Mouse (Mus musculus) CH12.LX (cell line): Measurements from ENCODE around the gene Pbx1. TPM values are rescaled to one million over a fixed set of nuclear protein-coding genes. Genes with fewer than 3 reads are reported as not detected.

Experiments
- DNase-seq: peaks from one replicate; pipeline ENCODE4 v3.0.0-alpha.2; 2013; ENCODE audit errors: extremely low read depth
- H3K27ac ChIP-seq: 2 replicates; pipeline ENCODE4 v1.5.1; 2012; ENCODE audit warnings: low read depth, mild to moderate bottlenecking, control low read depth, moderate library complexity; ENCODE audit not compliant: insufficient read depth
- H3K27me3 ChIP-seq: replicated peaks from 2 replicates; pipeline ENCODE3; 2012; ENCODE audit warnings: inconsistent platforms
- H3K36me3 ChIP-seq, 2 experiments: replicated peaks in 1 of 2; 2 replicates each; pipeline versions ENCODE3 to v1.6.1; 2012; ENCODE audit warnings: inconsistent platforms in 1 of 2, low read length in 1 of 2, mild to moderate bottlenecking in 1 of 2, mixed read lengths in 1 of 2, moderate library complexity in 1 of 2; ENCODE audit not compliant: control insufficient read depth in 1 of 2, insufficient read depth in 1 of 2
- H3K4me1 ChIP-seq, 2 experiments: 2 replicates each; pipeline ENCODE4 v1.6.1; 2012; ENCODE audit warnings: inconsistent platforms in 1 of 2, moderate library complexity in 1 of 2; ENCODE audit not compliant: insufficient read depth in 2 of 2, control insufficient read depth in 1 of 2
- H3K4me2 ChIP-seq: 2 replicates; pipeline ENCODE4 v1.6.1; 2012; ENCODE audit warnings: low read depth, mild to moderate bottlenecking, control low read depth; ENCODE audit not compliant: poor library complexity, insufficient read depth, severe bottlenecking
- H3K4me3 ChIP-seq, 3 experiments: fragments of 150-350 bp in 1 of 3; sonication (generic) in 1 of 3; replicated peaks in 1 of 3; 2 replicates each; pipeline versions ENCODE3 to v1.5.1; 2011 to 2012; ENCODE audit warnings: low read depth in 2 of 3, low read length in 2 of 3, mild to moderate bottlenecking in 2 of 3, moderate library complexity in 2 of 3, control low read depth in 1 of 3, improper control_type of control experiment in 1 of 3, inconsistent platforms in 1 of 3, mixed read lengths in 1 of 3; ENCODE audit not compliant: poor library complexity in 1 of 3
- H3K79me2 ChIP-seq: replicated peaks from 2 replicates; pipeline ENCODE4 v1.6.1; 2012; ENCODE audit warnings: mild to moderate bottlenecking, moderate library complexity; ENCODE audit not compliant: control insufficient read depth, poor library complexity, insufficient read depth, severe bottlenecking; ENCODE audit errors: extremely low read depth
- H3K9ac ChIP-seq: 2 replicates; pipeline ENCODE4 v1.6.1; 2012; ENCODE audit warnings: low read depth, mild to moderate bottlenecking, control low read depth, moderate library complexity; ENCODE audit not compliant: insufficient read depth
- H3K9me3 ChIP-seq: replicated peaks from 2 replicates; pipeline ENCODE3; 2012; ENCODE audit warnings: low read length, inconsistent platforms, mixed read lengths
- CHD1 ChIP-seq: IDR thresholded peaks from 2 replicates; pipeline ENCODE4 v1.6.1; 2012; ENCODE audit warnings: low read depth, low read length, improper control_type of control experiment, inconsistent platforms
- CHD2 ChIP-seq: IDR thresholded peaks from 2 replicates; pipeline ENCODE4 v1.6.1; 2011; ENCODE audit warnings: low read length, improper control_type of control experiment
- CTCF ChIP-seq, 2 experiments: IDR thresholded peaks in 1 of 2; conservative IDR thresholded peaks in 1 of 2; 2 replicates each; pipeline ENCODE4 v1.5.1; 2011 to 2012; ENCODE audit warnings: low read depth in 2 of 2, low read length in 2 of 2, improper control_type of control experiment in 1 of 2, inconsistent platforms in 1 of 2, mild to moderate bottlenecking in 1 of 2, moderate library complexity in 1 of 2
- E2F4 ChIP-seq: IDR thresholded peaks from 2 replicates; pipeline ENCODE4 v1.6.1; 2011; ENCODE audit warnings: low read depth, low read length, improper control_type of control experiment; ENCODE audit not compliant: insufficient replicate concordance
- EP300 ChIP-seq: IDR thresholded peaks from 2 replicates; pipeline ENCODE4 v1.6.1; 2011; ENCODE audit warnings: low read length, improper control_type of control experiment
- ETS1 ChIP-seq: conservative IDR thresholded peaks from 2 replicates; pipeline ENCODE4 v1.6.1; 2012; ENCODE audit warnings: low read depth, mild to moderate bottlenecking, inconsistent platforms, low read length, improper control_type of control experiment, moderate library complexity
- JUN ChIP-seq: IDR thresholded peaks from 2 replicates; pipeline ENCODE4 v1.6.1; 2011; ENCODE audit warnings: low read depth, mild to moderate bottlenecking, low read length, improper control_type of control experiment, moderate library complexity; ENCODE audit not compliant: insufficient read depth
- MAFK ChIP-seq: IDR thresholded peaks from 2 replicates; pipeline ENCODE4 v1.6.1; 2011; ENCODE audit warnings: low read length, improper control_type of control experiment; ENCODE audit not compliant: insufficient replicate concordance
- MAX ChIP-seq: IDR thresholded peaks from 2 replicates; pipeline ENCODE4 v1.6.1; 2011; ENCODE audit warnings: low read length, improper control_type of control experiment
- MAZ ChIP-seq: IDR thresholded peaks from 2 replicates; pipeline ENCODE4 v1.6.1; 2012; ENCODE audit warnings: low read depth, mild to moderate bottlenecking, inconsistent platforms, low read length, improper control_type of control experiment, moderate library complexity
- MXI1 ChIP-seq: IDR thresholded peaks from 2 replicates; pipeline ENCODE4 v1.6.1; 2011; ENCODE audit warnings: mild to moderate bottlenecking, low read depth, low read length, improper control_type of control experiment
- NELFE ChIP-seq: IDR thresholded peaks from 2 replicates; pipeline ENCODE4 v1.6.1; 2011; ENCODE audit warnings: low read depth, low read length, improper control_type of control experiment
- NRF1 ChIP-seq: IDR thresholded peaks from 2 replicates; pipeline ENCODE4 v1.6.1; 2014; ENCODE audit warnings: low read depth, mild to moderate bottlenecking, inconsistent platforms, low read length, improper control_type of control experiment, moderate library complexity
- PAX5 ChIP-seq: IDR thresholded peaks from 2 replicates; pipeline ENCODE4 v1.6.1; 2012; ENCODE audit warnings: low read length, inconsistent platforms, mixed read lengths
- POLR2AphosphoS2 ChIP-seq: IDR thresholded peaks from 2 replicates; pipeline ENCODE4 v1.6.1; 2011; ENCODE audit warnings: low read depth, low read length, improper control_type of control experiment
- RAD21 ChIP-seq: IDR thresholded peaks from 2 replicates; pipeline ENCODE4 v1.6.1; 2011; ENCODE audit warnings: low read depth, mild to moderate bottlenecking, low read length, improper control_type of control experiment, moderate library complexity
- RCOR1 ChIP-seq: conservative IDR thresholded peaks from 2 replicates; pipeline ENCODE4 v1.6.1; 2012; ENCODE audit warnings: low read depth, mild to moderate bottlenecking, inconsistent platforms, low read length, improper control_type of control experiment
- SIN3A ChIP-seq: IDR thresholded peaks from 2 replicates; pipeline ENCODE4 v1.6.1; 2012; ENCODE audit warnings: low read length, improper control_type of control experiment, inconsistent platforms
- SMC3 ChIP-seq: IDR thresholded peaks from 2 replicates; pipeline ENCODE4 v1.6.1; 2011; ENCODE audit warnings: low read depth, low read length, improper control_type of control experiment
- TCF12 ChIP-seq: IDR thresholded peaks from 2 replicates; pipeline ENCODE4 v1.6.1; 2014; ENCODE audit warnings: low read depth, mild to moderate bottlenecking, inconsistent platforms, low read length, improper control_type of control experiment
- USF1 ChIP-seq: IDR thresholded peaks from 2 replicates; pipeline ENCODE4 v1.6.1; 2014; ENCODE audit warnings: low read depth, mild to moderate bottlenecking, inconsistent platforms, low read length, improper control_type of control experiment
- USF2 ChIP-seq: conservative IDR thresholded peaks from 2 replicates; pipeline ENCODE4 v1.6.1; 2011; ENCODE audit warnings: low read depth, low read length, improper control_type of control experiment
- ZC3H11A ChIP-seq: IDR thresholded peaks from 2 replicates; pipeline ENCODE4 v1.6.1; 2012; ENCODE audit warnings: low read depth, mild to moderate bottlenecking, inconsistent platforms, low read length, improper control_type of control experiment
- ZKSCAN1 ChIP-seq: IDR thresholded peaks from 2 replicates; pipeline ENCODE4 v1.6.1; 2012; ENCODE audit warnings: low read depth, inconsistent platforms, low read length, improper control_type of control experiment, borderline replicate concordance
- ZNF384 ChIP-seq: IDR thresholded peaks from 2 replicates; pipeline ENCODE4 v1.6.1; 2012; ENCODE audit warnings: low read depth, low read length, improper control_type of control experiment, inconsistent platforms
- dilution Hi-C: fragments of 300-500 bp; cut with MboI; formaldehyde crosslinking; loops from 2 replicates; pipeline ENCODE4 v1.14.3; 2020; ENCODE audit warnings: low sequenced_read_pairs; ENCODE audit not compliant: extremely low pct_unique_long_range_greater_than_20kb, extremely low pct_ligation_motif_present
- in situ Hi-C: fragments of 300-500 bp; cut with MboI; formaldehyde crosslinking; loops from 3 replicates; pipeline ENCODE4 v1.14.3; 2019; ENCODE audit warnings: low sequenced_read_pairs, low pct_ligation_motif_present, low pct_unique_long_range_greater_than_20kb, mixed read lengths
- polyA plus RNA-seq: library from polyadenylated mRNA; unstranded; fragments of >175 nt; gene quantifications from 2 replicates; pipeline ENCODE4 v1.2.1, GENCODE M21; 2012; ENCODE audit warnings: low read depth; ENCODE audit not compliant: insufficient read length
- total RNA-seq, 2 experiments: library from RNA; depleted of rRNA; stranded (reverse); fragments of 300-350 nt in 1 of 2; fragments of >200 nt in 1 of 2; gene quantifications; 2 replicates each; pipeline ENCODE4 v1.2.3; 2012 to 2014

Gene Pbx1
- total and polyA plus RNA-seq, 3 experiments: not detected

GRCm38 (mm10) chr1:168459426-168459825, 27.4 kb upstream of the Pbx1 start:
- dilution Hi-C loops: no loop called here
- no peak for DNase-seq
- H3K4me3 ChIP-seq: no peak overlapping the region
- H3K27ac ChIP-seq: no peak overlapping the region
- TF ChIP-seq RAD21: no peak
- TF ChIP-seq ETS1: no peak
- no peak for TF ChIP-seq MAFK
- TF ChIP-seq ZKSCAN1: no peak
- no peak for TF ChIP-seq TCF12
- TF ChIP-seq CHD1: no peak
- no peak for TF ChIP-seq USF2
- no peak for TF ChIP-seq RCOR1
- TF ChIP-seq MAX: no peak
- no peak for TF ChIP-seq JUN
- TF ChIP-seq MXI1: no peak
- TF ChIP-seq SMC3: no peak
- TF ChIP-seq EP300: no peak
- no peak for TF ChIP-seq SIN3A
- H3K27me3 ChIP-seq: no peaks in the 10 kb centered on the region
- in situ Hi-C loops: no loop called here
- H3K36me3 ChIP-seq: no peaks in the 10 kb centered on the region
- no peaks in the 10 kb centered on the region for H3K4me1 ChIP-seq
- no peak overlapping the region for H3K9ac ChIP-seq
- no peak overlapping the region for H3K4me2 ChIP-seq
- no peaks in the 10 kb centered on the region for H3K79me2 ChIP-seq
- peaks cover 75% of the 10 kb centered on the region for H3K9me3 ChIP-seq

DNA sequence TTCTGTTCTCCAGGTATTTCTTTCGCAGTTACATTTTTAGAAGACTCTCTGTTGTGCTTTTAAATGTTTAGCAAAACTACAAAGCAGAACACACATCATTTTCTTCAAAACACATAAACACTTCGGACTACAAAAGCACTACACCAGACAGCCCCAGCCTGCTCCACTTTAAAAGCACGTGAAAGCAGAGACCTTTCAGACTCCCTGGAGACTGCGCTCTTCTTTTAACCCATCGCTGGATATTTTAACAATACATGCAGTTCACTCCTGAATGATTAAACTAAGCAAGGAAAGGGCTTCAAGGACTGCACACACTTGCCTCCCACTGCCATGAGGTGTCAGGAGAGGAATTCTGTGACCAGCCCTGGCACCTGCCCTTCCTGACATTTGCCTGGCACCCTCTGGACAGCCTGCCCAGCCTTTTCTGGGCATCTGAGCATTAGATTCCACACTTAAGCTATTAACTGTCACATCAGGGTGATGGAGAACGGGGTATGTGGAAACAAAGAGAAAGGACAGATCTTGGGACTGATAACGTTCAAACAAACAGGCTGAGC, 25.2 kb upstream of the Pbx1 start:
- no peak for DNase-seq
- no peaks in the 10 kb centered on the region for H3K27me3 ChIP-seq
- in situ Hi-C loops: no loop called here
- no peak overlapping the region for H3K27ac ChIP-seq
- dilution Hi-C loops: no loop called here
- no peak overlapping the region for H3K4me2 ChIP-seq
- no peaks in the 10 kb centered on the region for H3K79me2 ChIP-seq
- H3K9me3 ChIP-seq: peaks cover 61% of the 10 kb centered on the region
- H3K4me3 ChIP-seq: no peak overlapping the region
- H3K9ac ChIP-seq: no peak overlapping the region
- TF ChIP-seq USF2: no peak
- TF ChIP-seq MAFK: no peak
- TF ChIP-seq MAZ: no peak
- TF ChIP-seq CHD2: no peak
- TF ChIP-seq ETS1: no peak
- no peak for TF ChIP-seq ZC3H11A
- TF ChIP-seq USF1: no peak
- no peak for TF ChIP-seq CTCF (conservative IDR thresholded peaks at IDR 0.05 in 1 of 2, IDR thresholded peaks at IDR 0.05 in 1 of 2; ENCODE audit: low read depth in 2 of 2, low read length in 2 of 2)
- no peak for TF ChIP-seq MXI1
- TF ChIP-seq PAX5: no peak
- no peak for TF ChIP-seq TCF12
- TF ChIP-seq NRF1: no peak
- TF ChIP-seq EP300: no peak
- TF ChIP-seq POLR2AphosphoS2: no peak
- TF ChIP-seq JUN: no peak
- TF ChIP-seq ZNF384: no peak
- no peak for TF ChIP-seq NELFE
- TF ChIP-seq E2F4: no peak
- no peaks in the 10 kb centered on the region for H3K4me1 ChIP-seq
- H3K36me3 ChIP-seq: no peaks in the 10 kb centered on the region
